Mouse (Mus musculus): ENCODE data around the gene Kif17. TPM values are rescaled to one million over a fixed set of nuclear protein-coding genes. Genes with fewer than 3 reads are reported as not detected.

Kif17 gene
- polyA plus RNA-seq, 1 experiment from 2014 or later: 0.37 TPM

DNA sequence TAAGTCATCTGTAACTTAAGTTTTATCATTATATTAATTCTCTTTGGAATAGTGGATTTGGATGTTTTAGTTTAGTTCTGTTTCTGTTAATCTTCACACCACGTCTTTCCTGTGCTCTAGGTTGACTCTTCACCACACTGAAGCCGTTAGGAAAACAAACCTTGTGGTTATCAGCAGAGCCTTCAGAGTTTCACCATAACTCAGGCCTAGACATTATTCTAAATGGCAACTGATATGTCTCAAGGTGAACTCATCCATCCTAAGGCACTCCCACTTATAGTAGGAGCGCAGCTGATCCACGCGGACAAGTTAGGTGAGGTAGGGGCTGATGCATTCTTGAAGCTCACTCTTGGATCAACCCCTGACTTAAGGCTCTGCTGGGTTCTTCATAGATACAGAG is 28.8 kb upstream of the Kif17 start:
- no peak for ATAC-seq
- Histone ChIP-seq H3K4me1 (ENCODE audit: insufficient read depth, low read depth, low read length) (peaks cover 12% of the 10 kb centered on the region; the same call in 1 of the 2 replicates), H3K27ac (ENCODE audit: low read length) (no peak overlapping the region), H3K27me3 (replicated peaks; ENCODE audit: insufficient read depth, low read length) (no peaks in the 10 kb centered on the region), H3K9ac (replicated peaks; ENCODE audit: low read depth) (no peak overlapping the region), H3K4me3 (ENCODE audit: low read depth, low read length) (no peak overlapping the region), H3K4me2 (replicated peaks; ENCODE audit: low read depth, low read length) (no peak overlapping the region), H3K9me3 (ENCODE audit: low read length) (no peaks in the 10 kb centered on the region), H3K36me3 (ENCODE audit: insufficient read depth, low read length) (peaks cover 30% of the 10 kb centered on the region; the same call in 1 of the 2 replicates)
- no peak for DNase-seq (ENCODE audit: low spot score)
- WGBS: 72% methylated on average over 5 of the region's 5 CpGs
- TF ChIP-seq CTCF (IDR thresholded peaks at IDR 0.05) (no peak), EP300 (IDR thresholded peaks at IDR 0.05) (no peak)

DNA sequence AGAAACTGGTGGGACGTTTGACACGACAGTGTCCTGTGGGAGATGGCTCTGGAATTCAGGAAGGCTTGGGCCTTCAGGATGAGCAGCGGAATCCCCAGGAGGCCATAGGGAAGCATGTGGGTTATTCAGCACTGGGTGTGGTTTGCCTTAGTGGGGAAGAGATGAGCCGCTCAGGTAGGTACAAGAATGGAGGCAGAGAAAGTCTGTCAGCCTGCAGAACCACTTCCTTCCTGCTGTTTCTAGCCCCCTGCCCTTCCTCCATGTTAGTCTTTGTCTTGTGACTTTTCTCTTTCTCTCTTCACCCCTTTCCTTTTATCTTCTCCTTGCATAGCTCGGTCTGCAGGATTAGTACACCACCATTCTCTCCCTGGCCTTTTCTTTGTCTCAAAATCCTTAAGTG is 27.8 kb upstream of the Kif17 start:
- Histone ChIP-seq H3K9me3 (ENCODE audit: low read length) (no peaks in the 10 kb centered on the region), H3K9ac (replicated peaks; ENCODE audit: low read depth) (no peak overlapping the region), H3K4me3 (ENCODE audit: low read depth, low read length) (no peak overlapping the region), H3K27me3 (replicated peaks; ENCODE audit: insufficient read depth, low read length) (no peaks in the 10 kb centered on the region), H3K4me2 (replicated peaks; ENCODE audit: low read depth, low read length) (no peak overlapping the region), H3K36me3 (ENCODE audit: insufficient read depth, low read length) (peaks cover 36% of the 10 kb centered on the region; the same call in 1 of the 2 replicates), H3K27ac (ENCODE audit: low read length) (no peak overlapping the region), H3K4me1 (ENCODE audit: insufficient read depth, low read depth, low read length) (peaks cover 12% of the 10 kb centered on the region; the same call in 1 of the 2 replicates)
- ATAC-seq: no peak
- 83% methylated on average over 5 of the region's 5 CpGs for WGBS
- DNase-seq (ENCODE audit: low spot score): no peak
- TF ChIP-seq CTCF (IDR thresholded peaks at IDR 0.05) (no peak), EP300 (IDR thresholded peaks at IDR 0.05) (no peak)

DNA sequence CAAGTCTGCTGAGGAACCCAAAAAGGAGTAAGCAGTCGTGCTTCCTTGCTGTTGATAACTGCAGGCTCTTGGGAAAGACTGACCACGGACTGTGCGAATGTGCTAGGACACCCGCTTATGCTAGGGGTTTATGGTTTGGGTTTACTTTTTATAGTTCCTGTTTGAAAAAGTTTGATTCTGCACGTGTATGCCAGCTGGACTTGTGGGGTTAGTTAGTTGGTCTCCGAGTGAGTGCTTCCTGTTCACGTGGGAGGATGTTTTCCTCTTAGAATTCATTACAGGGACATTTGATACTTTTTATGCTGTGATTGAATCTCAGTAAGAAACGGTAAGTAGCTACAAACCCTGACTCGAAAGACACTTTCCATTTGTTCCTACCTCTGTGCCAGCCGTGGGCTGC is 26.6 kb upstream of the Kif17 start:
- ATAC-seq (no peak), DNase-seq (ENCODE audit: low spot score) (no peak)
- TF ChIP-seq EP300 (IDR thresholded peaks at IDR 0.05): no peak
- Histone ChIP-seq H3K9ac (replicated peaks; ENCODE audit: low read depth) (no peak overlapping the region), H3K36me3 (ENCODE audit: insufficient read depth, low read length) (peaks cover 46% of the 10 kb centered on the region; the same call in 1 of the 2 replicates), H3K4me2 (replicated peaks; ENCODE audit: low read depth, low read length) (no peak overlapping the region), H3K4me3 (ENCODE audit: low read depth, low read length) (no peak overlapping the region), H3K27me3 (replicated peaks; ENCODE audit: insufficient read depth, low read length) (no peaks in the 10 kb centered on the region), H3K27ac (ENCODE audit: low read length) (no peak overlapping the region), H3K9me3 (ENCODE audit: low read length) (no peaks in the 10 kb centered on the region), H3K4me1 (ENCODE audit: insufficient read depth, low read depth, low read length) (peaks cover 8% of the 10 kb centered on the region; the same call in 1 of the 2 replicates)
- WGBS: 78% methylated on average over 10 of the region's 10 CpGs

DNA sequence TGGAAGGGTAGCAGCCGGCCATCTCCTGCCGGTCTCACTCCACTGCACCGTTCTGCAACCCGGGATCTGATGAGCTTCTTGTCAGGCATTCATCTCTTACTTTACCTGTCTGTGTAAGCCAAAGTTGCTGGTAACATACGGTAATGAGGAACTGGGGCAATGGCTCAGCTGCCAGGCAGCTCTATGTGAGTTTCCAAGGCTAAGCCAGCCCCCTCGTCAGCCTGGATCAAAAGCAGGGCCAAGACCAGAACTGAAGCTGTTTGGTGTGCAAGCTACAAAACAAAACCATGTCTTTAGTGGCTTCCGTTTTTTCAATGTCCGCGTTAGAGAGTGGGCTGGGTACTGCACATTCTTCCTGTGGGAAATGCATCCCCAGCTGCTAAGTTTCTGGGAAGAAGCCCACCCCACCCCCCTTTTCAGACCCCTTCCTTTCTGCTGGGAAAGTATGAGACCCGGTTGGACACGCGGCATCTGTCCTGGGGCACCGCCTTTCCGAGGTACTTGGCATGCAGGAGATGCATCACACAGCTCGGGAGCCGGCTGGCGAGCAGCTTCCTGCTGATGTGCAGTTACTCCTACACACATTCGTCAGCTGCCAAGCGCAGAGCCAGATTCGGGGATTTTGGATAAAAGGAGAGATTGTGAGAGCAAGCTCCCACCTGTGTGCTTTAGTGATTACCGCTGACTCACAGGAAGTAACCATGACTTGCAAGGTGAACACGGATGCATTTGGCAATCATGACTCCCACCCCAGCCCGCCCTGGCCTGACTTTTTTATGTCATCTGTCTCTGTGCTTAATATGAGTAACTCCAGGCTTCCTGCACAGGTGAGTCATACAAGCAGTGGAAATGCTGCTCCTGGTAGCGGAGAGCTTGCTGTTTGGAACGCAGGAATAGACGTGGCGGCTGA is 3.2 kb upstream of the Kif17 start:
- Histone ChIP-seq H3K4me2 (replicated peaks; ENCODE audit: low read depth, low read length) (no peak overlapping the region), H3K27ac (ENCODE audit: low read length) (no peak overlapping the region), H3K4me1 (ENCODE audit: insufficient read depth, low read depth, low read length) (peaks cover 6% of the 10 kb centered on the region; the same call in 1 of the 2 replicates), H3K4me3 (ENCODE audit: low read depth, low read length) (no peak overlapping the region), H3K9me3 (ENCODE audit: low read length) (no peaks in the 10 kb centered on the region), H3K27me3 (replicated peaks; ENCODE audit: insufficient read depth, low read length) (peaks cover 9% of the 10 kb centered on the region; the same call in 1 of the 2 replicates), H3K9ac (replicated peaks; ENCODE audit: low read depth) (no peak overlapping the region), H3K36me3 (ENCODE audit: insufficient read depth, low read length) (peaks cover 37% of the 10 kb centered on the region)
- TF ChIP-seq EP300 (IDR thresholded peaks at IDR 0.05) (no peak), CTCF (IDR thresholded peaks at IDR 0.05) (no peak)
- 62% methylated on average over 27 of the region's 27 CpGs for WGBS
- peak; percentile 18 for DNase-seq (ENCODE audit: low spot score)
- no peak for ATAC-seq

DNA sequence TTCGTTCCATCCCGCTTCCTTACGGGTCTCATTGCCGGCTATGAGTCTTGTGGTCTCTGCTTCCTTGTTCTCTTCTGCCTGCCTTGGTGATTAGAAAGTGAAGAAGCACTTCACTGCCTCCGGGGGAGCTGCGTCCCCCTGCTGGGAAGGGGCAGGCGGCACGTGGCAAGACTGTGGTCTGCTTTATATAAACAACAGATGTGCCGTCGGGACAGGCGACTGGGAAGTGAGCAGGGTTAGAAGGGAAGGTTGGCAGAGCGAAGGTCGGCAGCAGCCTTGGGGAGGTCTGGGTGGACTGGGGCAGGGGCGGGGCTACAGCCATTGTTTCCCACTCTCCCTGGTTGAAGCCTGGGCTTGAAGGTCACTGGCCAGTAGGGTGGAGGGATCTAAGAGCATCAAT is 1.6 kb downstream of the Kif17 start:
- Histone ChIP-seq H3K4me2 (replicated peaks; ENCODE audit: low read depth, low read length) (peak overlapping the region; percentile 41), H3K27me3 (replicated peaks; ENCODE audit: insufficient read depth, low read length) (peaks cover 9% of the 10 kb centered on the region; the same call in 1 of the 2 replicates), H3K36me3 (ENCODE audit: insufficient read depth, low read length) (peaks cover 4% of the 10 kb centered on the region; the same call in 1 of the 2 replicates), H3K9ac (replicated peaks; ENCODE audit: low read depth) (no peak overlapping the region), H3K4me3 (ENCODE audit: low read depth, low read length) (0 out of 2 replicates have a peak overlapping the region, but pooled peaks have one; percentile 14), H3K4me1 (ENCODE audit: insufficient read depth, low read depth, low read length) (peaks cover 6% of the 10 kb centered on the region; the same call in 1 of the 2 replicates), H3K9me3 (ENCODE audit: low read length) (no peaks in the 10 kb centered on the region), H3K27ac (ENCODE audit: low read length) (no peak overlapping the region)
- no peak for TF ChIP-seq EP300 (IDR thresholded peaks at IDR 0.05)
- TF ChIP-seq CTCF (IDR thresholded peaks at IDR 0.05): peak; percentile 49
- 2% methylated on average over 14 of the region's 14 CpGs for WGBS
- DNase-seq (ENCODE audit: low spot score) (peak; percentile 31), ATAC-seq (peak; percentile 25)

DNA sequence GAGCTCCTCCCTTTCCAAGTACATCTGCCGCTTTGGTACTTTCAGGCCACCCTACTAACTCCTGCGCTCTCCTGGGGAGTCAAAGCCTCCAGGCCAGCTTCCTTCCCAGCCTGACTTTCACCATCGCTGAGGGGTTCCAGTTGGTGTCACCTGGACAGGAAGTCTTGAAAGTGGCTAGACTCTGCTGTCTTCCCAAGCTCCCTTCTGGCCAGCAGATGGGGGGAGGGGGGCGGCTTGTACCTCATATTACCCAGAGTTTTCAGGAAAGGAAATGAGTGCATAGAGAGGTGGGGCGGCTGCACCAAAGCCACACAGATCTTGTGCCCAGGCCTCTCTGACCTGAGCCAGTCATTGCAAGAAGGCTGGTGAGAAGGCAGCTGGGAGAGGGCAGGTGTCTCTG is 2.0 kb downstream of the Kif17 start:
- Histone ChIP-seq H3K4me3 (ENCODE audit: low read depth, low read length) (no peak overlapping the region), H3K4me1 (ENCODE audit: insufficient read depth, low read depth, low read length) (peaks cover 6% of the 10 kb centered on the region; the same call in 1 of the 2 replicates), H3K27me3 (replicated peaks; ENCODE audit: insufficient read depth, low read length) (peaks cover 9% of the 10 kb centered on the region; the same call in 1 of the 2 replicates), H3K4me2 (replicated peaks; ENCODE audit: low read depth, low read length) (peak overlapping the region; percentile 41; the same call in 1 of the 2 replicates), H3K27ac (ENCODE audit: low read length) (no peak overlapping the region), H3K36me3 (ENCODE audit: insufficient read depth, low read length) (no peaks in the 10 kb centered on the region), H3K9me3 (ENCODE audit: low read length) (no peaks in the 10 kb centered on the region), H3K9ac (replicated peaks; ENCODE audit: low read depth) (no peak overlapping the region)
- no peak for DNase-seq (ENCODE audit: low spot score)
- TF ChIP-seq EP300 (IDR thresholded peaks at IDR 0.05): no peak
- no peak for TF ChIP-seq CTCF (IDR thresholded peaks at IDR 0.05)
- WGBS: 25% methylated on average over 5 of the region's 5 CpGs
- ATAC-seq: no peak

Data from lung, postnatal 0 days (tissue).